Mouse (Mus musculus) limb, embryonic 12.5 days (tissue): ENCODE data around the gene Gpx4. TPM values are rescaled to one million over a fixed set of nuclear protein-coding genes. Genes with fewer than 3 reads are reported as not detected.
A peak's percentile ranks its signal among the peaks of the same experiment; 100 is the strongest.
"Not testable (repeated sequence)": the region's sequence is repeated elsewhere in the genome, so short reads cannot be mapped to it uniquely, and the experiment has no call there.

ENCODE experiments used
- ATAC-seq: fragments of 200-750 bp; cut with Nextera tagmentation; 2 replicates; pipeline ENCODE4 v1.8.0; 2017; ENCODE audit warnings: low read depth, moderate TSS enrichment; ENCODE audit not compliant: insufficient number of reproducible peaks, insufficient read depth, low FRiP score, low TSS enrichment
- H3K27ac ChIP-seq: fragments of 300-500 bp; sonication (generic); 2 replicates; pipeline ENCODE4 v1.5.1; 2016; ENCODE audit warnings: mild to moderate bottlenecking, moderate library complexity
- H3K27me3 ChIP-seq: fragments of 300-500 bp; sonication (generic); 2 replicates; pipeline ENCODE4 v1.6.1; 2016; ENCODE audit warnings: mild to moderate bottlenecking, moderate library complexity
- H3K36me3 ChIP-seq: fragments of 300-500 bp; sonication (generic); 2 replicates; pipeline ENCODE4 v1.6.1; 2016; ENCODE audit warnings: mild to moderate bottlenecking, moderate library complexity
- H3K4me1 ChIP-seq: fragments of 300-500 bp; sonication (generic); replicated peaks from 2 replicates; pipeline ENCODE4 v1.6.1; 2016
- H3K4me2 ChIP-seq: fragments of 300-500 bp; sonication (generic); 2 replicates; pipeline ENCODE4 v1.6.1; 2016; ENCODE audit warnings: mild to moderate bottlenecking, moderate library complexity
- H3K4me3 ChIP-seq: fragments of 300-500 bp; sonication (generic); replicated peaks from 2 replicates; pipeline ENCODE4 v1.5.1; 2016; ENCODE audit warnings: mild to moderate bottlenecking
- H3K9ac ChIP-seq: fragments of 300-500 bp; sonication (generic); replicated peaks from 2 replicates; pipeline ENCODE4 v1.6.1; 2016; ENCODE audit warnings: mild to moderate bottlenecking, moderate library complexity
- H3K9me3 ChIP-seq: fragments of 300-500 bp; sonication (generic); 2 replicates; pipeline ENCODE4 v1.6.1; 2016; ENCODE audit warnings: mild to moderate bottlenecking, moderate library complexity
- WGBS: fragments of 180-500 bp; shearing (Covaris S2); methylation state at CpG from one replicate; pipeline ENCODE4 v1.1.7; 2016; 5-methylcytosine and 5-hydroxymethylcytosine counted together
- polyA plus RNA-seq: library from polyadenylated mRNA; unstranded; fragments of >200 nt; fragmentation: Nextera tagmentation; extraction: Ambion mirVana; gene quantifications from 2 replicates; pipeline ENCODE4 v1.2.1, GENCODE M21; 2016

Gene Gpx4
- polyA plus RNA-seq, 1 experiment from 2014 or later, result 494 TPM

DNA sequence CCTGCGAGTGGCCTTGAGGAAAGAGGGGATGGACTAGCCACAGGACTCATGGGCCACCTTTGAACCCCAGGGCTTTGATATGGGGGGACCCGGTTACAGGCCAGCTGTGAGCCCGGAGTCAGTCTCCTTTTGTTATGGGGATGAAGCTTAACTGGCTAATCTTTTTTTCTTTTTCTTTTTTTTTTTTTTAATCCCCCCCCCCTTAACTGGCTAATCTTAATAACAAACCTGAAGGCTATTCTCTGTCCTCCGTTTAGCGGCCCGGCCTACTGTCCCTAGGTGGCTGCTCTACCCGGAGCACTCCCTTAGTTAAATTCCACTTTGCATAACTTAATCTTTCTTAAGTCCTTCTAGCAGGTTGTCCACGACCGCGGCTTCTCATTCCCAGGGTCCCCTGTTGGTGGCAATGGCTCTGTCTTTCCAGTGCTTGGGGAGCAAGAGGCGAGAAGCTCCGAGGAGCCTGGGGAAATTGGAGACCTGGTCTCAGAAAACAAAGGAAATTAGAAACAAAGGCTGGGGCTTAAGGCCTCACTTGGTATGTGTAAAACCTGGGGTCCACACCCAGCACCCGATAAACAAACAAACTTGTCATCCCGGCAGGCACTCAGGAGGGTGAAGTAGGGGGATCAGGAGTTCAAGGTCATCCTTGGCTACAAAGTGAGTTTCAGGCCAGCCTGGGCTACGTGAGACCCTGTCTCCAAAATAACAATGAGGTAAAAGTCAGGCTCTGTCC, 4.1 kb downstream of the Gpx4 start:
- 0 out of 2 replicates have a peak overlapping the region, but pooled peaks have one; percentile 32 for H3K27ac ChIP-seq
- H3K9me3 ChIP-seq, result no peaks in the 10 kb centered on the region
- no peak overlapping the region; the same call in 1 of the 2 replicates for H3K9ac ChIP-seq
- no peak overlapping the region for H3K4me3 ChIP-seq
- no peak overlapping the region for H3K4me2 ChIP-seq
- H3K4me1 ChIP-seq, result peaks cover 36% of the 10 kb centered on the region
- peaks cover 9% of the 10 kb centered on the region for H3K36me3 ChIP-seq
- 32% methylated on average over 15 of the region's 15 CpGs for WGBS
- H3K27me3 ChIP-seq, result peaks cover 10% of the 10 kb centered on the region; the same call in 1 of the 2 replicates
- no peak for ATAC-seq

DNA sequence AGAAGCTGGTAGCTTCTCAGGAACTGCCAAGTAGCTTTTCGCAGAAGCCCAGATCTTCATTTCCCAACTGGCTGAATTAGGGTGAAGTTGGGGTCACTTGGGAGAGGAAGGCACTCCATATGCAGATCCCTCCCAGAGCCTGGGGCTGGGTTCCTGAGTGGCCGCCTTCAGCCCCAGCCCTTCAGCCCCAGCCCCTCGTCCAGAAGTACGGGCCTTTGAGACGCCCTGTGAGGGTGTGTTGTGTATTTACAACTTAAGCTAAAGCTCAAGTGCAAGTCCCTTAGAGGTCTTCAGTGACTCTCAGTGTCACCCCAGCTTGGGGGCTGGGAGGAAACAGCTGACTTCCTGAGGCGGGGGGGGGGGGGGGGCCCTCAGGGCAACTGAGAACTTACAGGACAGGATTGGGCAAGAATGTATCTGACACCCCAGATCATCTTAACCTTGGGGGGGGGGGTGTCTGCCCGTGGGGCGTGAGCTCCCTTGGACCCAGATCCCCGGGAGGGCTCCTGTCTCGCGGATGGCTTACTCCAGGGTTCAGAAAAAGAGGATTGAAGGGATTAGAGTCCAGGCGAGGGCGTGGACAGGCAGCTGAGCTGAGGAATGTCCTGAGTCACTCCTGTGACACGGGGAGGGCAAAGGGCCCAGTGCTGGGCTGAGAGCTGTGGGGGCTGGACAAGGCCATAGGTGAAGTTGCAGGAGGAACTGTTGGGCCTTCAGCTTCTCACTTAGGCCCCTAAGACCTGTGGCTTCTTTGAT, 4.8 kb downstream of the Gpx4 start:
- Histone ChIP-seq H3K4me2 (peak overlapping the region; percentile 77), H3K9me3 (no peaks in the 10 kb centered on the region), H3K4me3 (no peak overlapping the region), H3K27ac (0 out of 2 replicates have a peak overlapping the region, but pooled peaks have one; percentile 32), H3K36me3 (peaks cover 17% of the 10 kb centered on the region), H3K9ac (no peak overlapping the region), H3K27me3 (peaks cover 8% of the 10 kb centered on the region; the same call in 1 of the 2 replicates), H3K4me1 (peaks cover 36% of the 10 kb centered on the region)
- ATAC-seq, result no peak
- 41% methylated on average over 14 of the region's 14 CpGs for WGBS

GRCm38 (mm10) chr10:80052374-80052764, 5.4 kb downstream of the Gpx4 start:
- H3K4me2 ChIP-seq, result peak overlapping the region; percentile 77
- H3K4me1 ChIP-seq, result peaks cover 32% of the 10 kb centered on the region
- H3K27ac ChIP-seq, result no peak overlapping the region
- no peak for ATAC-seq
- no peak overlapping the region for H3K9ac ChIP-seq
- 79% methylated on average over 5 of the region's 5 CpGs for WGBS
- H3K36me3 ChIP-seq, result peaks cover 23% of the 10 kb centered on the region
- peaks cover 2% of the 10 kb centered on the region; the same call in 1 of the 2 replicates for H3K27me3 ChIP-seq
- no peaks in the 10 kb centered on the region for H3K9me3 ChIP-seq
- H3K4me3 ChIP-seq, result no peak overlapping the region

- Histone ChIP-seq H3K27ac (peak overlapping the region; percentile 98), H3K9me3 (no peaks in the 10 kb centered on the region), H3K4me3 (peak overlapping the region; percentile 89), H3K4me1 (peaks cover 23% of the 10 kb centered on the region), H3K36me3 (peaks cover 32% of the 10 kb centered on the region), H3K4me2 (peak overlapping the region; percentile 77), H3K27me3 (no peaks in the 10 kb centered on the region), H3K9ac (peak overlapping the region; percentile 92)
- ATAC-seq, result peak; percentile 98
- WGBS, result under 1% methylated on average over 47 of the region's 47 CpGs
Observed at GRCm38 (mm10) chr10:80053259-80053780, 6.4 kb downstream of the Gpx4 start.

DNA sequence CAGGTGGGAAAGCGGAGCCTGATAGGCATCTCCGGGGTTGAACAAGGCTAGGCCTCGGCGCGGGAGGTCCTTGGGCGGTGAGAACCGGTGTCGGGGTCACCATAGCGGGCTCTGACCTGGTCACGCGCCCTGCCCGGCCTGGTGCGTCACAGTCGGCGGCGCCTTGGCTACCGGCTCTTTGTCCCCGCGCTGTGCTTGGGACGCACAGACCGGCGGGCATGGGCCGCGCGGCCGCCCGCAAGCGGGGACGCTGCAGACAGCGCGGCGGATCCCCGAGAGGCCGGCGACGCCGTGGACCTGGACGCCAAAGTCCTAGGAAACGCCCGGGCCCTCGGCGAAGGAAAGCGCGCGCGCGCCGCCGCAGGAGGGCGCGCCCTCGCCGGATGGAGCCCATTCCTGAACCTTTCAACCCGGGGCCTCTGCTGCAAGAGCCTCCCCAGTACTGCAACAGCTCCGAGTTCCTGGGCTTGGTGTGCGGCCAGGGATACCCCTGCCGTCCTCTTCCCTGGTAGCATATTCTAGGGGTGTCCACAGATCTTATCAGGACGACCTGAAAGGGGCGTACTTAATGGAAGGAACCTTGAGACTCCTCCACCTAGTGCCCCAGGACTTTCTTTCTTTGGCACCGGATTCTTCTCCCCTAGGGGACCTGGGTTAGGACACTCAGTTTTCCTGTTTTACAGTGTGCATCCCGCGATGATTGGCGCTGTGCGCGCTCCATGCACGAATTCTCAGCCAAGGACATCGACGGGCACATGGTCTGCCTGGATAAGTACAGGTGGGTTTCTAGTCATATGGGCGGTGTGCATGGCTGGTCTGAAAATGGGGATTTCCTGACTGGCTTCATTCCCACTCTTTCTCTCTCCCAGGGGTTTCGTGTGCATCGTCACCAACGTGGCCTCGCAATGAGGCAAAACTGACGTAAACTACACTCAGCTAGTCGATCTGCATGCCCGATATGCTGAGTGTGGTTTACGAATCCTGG, 7.2 kb downstream of the Gpx4 start:
- peak; percentile 44 for ATAC-seq
- Histone ChIP-seq H3K9ac (peak overlapping the region; percentile 92), H3K4me3 (peak overlapping the region; percentile 89), H3K4me2 (peak overlapping the region; percentile 77), H3K9me3 (no peaks in the 10 kb centered on the region), H3K27me3 (no peaks in the 10 kb centered on the region), H3K27ac (peak overlapping the region; percentile 98), H3K4me1 (peaks cover 18% of the 10 kb centered on the region), H3K36me3 (peaks cover 40% of the 10 kb centered on the region)
- 3% methylated on average over 77 of the region's 77 CpGs for WGBS

GRCm38 (mm10) chr10:80054911-80055310, 7.9 kb downstream of the Gpx4 start:
- Histone ChIP-seq H3K4me1 (peaks cover 18% of the 10 kb centered on the region), H3K9ac (peak overlapping the region; percentile 92), H3K4me3 (peak overlapping the region; percentile 89), H3K4me2 (peak overlapping the region; percentile 77), H3K36me3 (peaks cover 48% of the 10 kb centered on the region)
- H3K9me3 ChIP-seq, H3K27me3 ChIP-seq, H3K27ac ChIP-seq, ATAC-seq: not testable (repeated sequence)
- 38% methylated on average over 3 of the region's 3 CpGs for WGBS

GRCm38 (mm10) chr10:80055364-80055763, 8.4 kb downstream of the Gpx4 start:
- Histone ChIP-seq H3K4me2 (peak overlapping the region; percentile 77), H3K36me3 (peaks cover 53% of the 10 kb centered on the region), H3K4me3 (peak overlapping the region; percentile 89; the same call in 1 of the 2 replicates), H3K27ac (no peak overlapping the region), H3K9ac (no peak overlapping the region; the same call in 1 of the 2 replicates), H3K9me3 (no peaks in the 10 kb centered on the region), H3K27me3 (no peaks in the 10 kb centered on the region), H3K4me1 (peaks cover 18% of the 10 kb centered on the region)
- ATAC-seq, result no peak
- 83% methylated on average over 5 of the region's 5 CpGs for WGBS

DNA sequence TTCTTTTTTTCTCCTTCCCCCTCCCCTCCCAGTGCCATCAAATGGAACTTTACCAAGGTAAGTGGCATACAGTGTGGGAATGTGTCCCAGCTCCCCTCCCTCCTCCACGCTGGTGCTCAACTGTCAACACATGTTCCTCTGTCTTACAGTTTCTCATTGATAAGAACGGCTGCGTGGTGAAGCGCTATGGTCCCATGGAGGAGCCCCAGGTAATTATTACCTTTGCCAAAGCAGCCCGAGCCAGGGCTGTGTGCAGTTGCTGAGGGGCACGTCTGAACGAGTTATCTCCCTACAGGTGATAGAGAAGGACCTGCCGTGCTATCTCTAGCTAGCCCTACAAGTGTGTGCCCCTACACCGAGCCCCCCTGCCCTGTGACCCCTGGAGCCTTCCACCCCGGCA, 8.9 kb downstream of the Gpx4 start:
- H3K9ac ChIP-seq, result no peak overlapping the region; the same call in 1 of the 2 replicates
- H3K4me3 ChIP-seq, result no peak overlapping the region
- no peaks in the 10 kb centered on the region for H3K27me3 ChIP-seq
- peaks cover 18% of the 10 kb centered on the region for H3K4me1 ChIP-seq
- H3K4me2 ChIP-seq, result 0 out of 2 replicates have a peak overlapping the region, but pooled peaks have one; percentile 77
- no peak overlapping the region for H3K27ac ChIP-seq
- ATAC-seq, result no peak
- H3K9me3 ChIP-seq, result no peaks in the 10 kb centered on the region
- 85% methylated on average over 10 of the region's 10 CpGs for WGBS
- peaks cover 58% of the 10 kb centered on the region for H3K36me3 ChIP-seq

GRCm38 (mm10) chr10:80056506-80056905, 9.5 kb downstream of the Gpx4 start:
- no peak overlapping the region for H3K4me2 ChIP-seq
- 90% methylated on average over 4 of the region's 4 CpGs for WGBS
- peaks cover 16% of the 10 kb centered on the region for H3K4me1 ChIP-seq
- no peak overlapping the region for H3K4me3 ChIP-seq
- ATAC-seq, result no peak
- peaks cover 64% of the 10 kb centered on the region for H3K36me3 ChIP-seq
- H3K27me3 ChIP-seq, result no peaks in the 10 kb centered on the region
- H3K27ac ChIP-seq, result no peak overlapping the region
- no peaks in the 10 kb centered on the region for H3K9me3 ChIP-seq
- H3K9ac ChIP-seq, result no peak overlapping the region

DNA sequence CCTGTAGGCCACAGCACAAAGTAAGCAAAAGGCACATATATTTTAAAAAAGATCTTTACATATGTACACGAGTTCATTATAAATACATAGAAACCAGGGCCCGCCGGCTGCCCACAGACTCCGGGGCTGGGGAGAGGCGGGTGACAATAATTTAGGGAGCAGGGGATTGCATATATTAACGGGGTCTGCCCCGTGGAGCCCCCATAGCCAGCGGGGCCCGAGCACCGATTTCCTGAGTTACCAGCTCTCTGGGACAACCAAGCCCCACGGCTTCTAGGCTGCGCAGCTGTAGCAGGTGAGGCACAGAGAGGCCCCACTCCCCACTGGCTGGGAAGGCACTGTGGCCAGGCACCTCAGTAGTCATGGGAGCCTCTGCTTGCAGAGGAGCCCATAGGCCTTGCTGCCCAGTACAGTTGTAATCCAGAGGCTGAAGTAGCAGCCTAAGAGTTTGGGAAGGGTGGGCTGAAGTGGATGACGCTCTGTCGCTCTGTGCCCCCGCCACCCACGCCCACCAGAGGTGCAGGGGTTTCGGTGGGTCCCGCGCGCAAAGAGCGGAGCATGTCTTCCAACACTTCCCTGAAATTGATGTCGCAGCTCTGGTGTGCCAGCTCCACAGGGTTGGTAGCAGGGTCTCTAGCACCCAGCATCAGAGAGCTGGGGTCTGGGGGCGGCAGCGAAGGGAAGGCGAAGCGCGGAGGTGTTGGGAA, 10.2 kb downstream of the Gpx4 start:
- H3K27ac ChIP-seq, result no peak overlapping the region
- 92% methylated on average over 27 of the region's 27 CpGs for WGBS
- H3K36me3 ChIP-seq, result peaks cover 70% of the 10 kb centered on the region
- H3K9ac ChIP-seq, result no peak overlapping the region
- no peak for ATAC-seq
- H3K4me3 ChIP-seq, result no peak overlapping the region
- peaks cover 16% of the 10 kb centered on the region for H3K4me1 ChIP-seq
- H3K27me3 ChIP-seq, result no peaks in the 10 kb centered on the region
- no peak overlapping the region for H3K4me2 ChIP-seq
- no peaks in the 10 kb centered on the region for H3K9me3 ChIP-seq
